20 mouse cellular contexts compared by ENCODE assay signal in the genomic region with DNA sequence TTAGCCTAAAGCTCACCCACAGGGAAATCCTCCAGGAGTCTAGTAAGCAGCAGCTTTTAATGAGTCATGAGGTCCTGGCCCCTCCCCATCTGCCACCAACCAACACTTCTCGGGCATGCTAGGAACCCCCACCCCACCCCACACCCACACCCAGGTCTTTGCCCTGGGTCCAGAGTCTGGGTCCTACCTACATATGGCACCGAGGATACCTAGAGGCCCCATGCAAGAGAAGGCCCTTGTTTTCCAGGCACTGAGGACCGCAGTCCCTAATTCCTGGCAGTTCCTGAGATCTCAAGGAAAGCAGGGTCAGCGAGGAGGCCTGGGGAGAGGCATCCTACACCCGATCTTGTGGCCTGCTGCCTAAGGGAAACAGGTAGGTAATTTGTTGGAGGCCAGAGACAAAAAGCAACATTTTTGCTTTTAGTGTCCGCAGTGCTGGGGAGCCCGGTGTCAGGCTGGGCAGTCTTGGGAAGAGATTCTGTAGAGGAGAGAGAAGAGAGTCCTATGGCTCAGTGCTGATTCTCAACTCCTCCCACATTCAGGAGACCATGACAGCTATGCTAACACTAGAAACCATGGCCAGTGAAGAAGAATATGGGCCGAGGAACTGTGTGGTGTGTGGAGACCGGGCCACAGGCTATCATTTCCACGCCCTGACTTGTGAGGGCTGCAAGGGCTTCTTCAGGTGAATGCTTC. TPM values are rescaled to one million over a fixed set of nuclear protein-coding genes. Genes with fewer than 3 reads are reported as not detected.
DNase-seq lines count a peak whose midpoint lies in the region; ATAC-seq and TF ChIP-seq lines count a peak whose summit lies in the region.
"Had no signal": no experiment of that assay in that cellular context is flagged by ENCODE, and none has a peak within 500 bp of the region (broad histone marks: within the 10 kb centered on the region; RNA-seq: fewer than 3 reads in every experiment).

Gene Nr1i3, plus strand, starts transcription at position 170 of the 696 bp plus-strand sequence.

- DNase-seq in kidney, postnatal 10 days, result no peak
- DNase-seq in liver, postnatal 0 days, result peak; percentile 68
- DNase-seq in liver, embryonic 11.5 days (ENCODE audit: low spot score), result no peak
- peak; percentile 29 for DNase-seq in large intestine, adult 2 months (ENCODE audit: low read depth, low spot score)
- no peak for DNase-seq in cerebellum, adult 9-11 months
- no peak for DNase-seq in gastrocnemius, postnatal 10 days
- DNase-seq: adrenal gland, postnatal 25 days; cerebellum, adult 8-10 months; gastrocnemius, postnatal 25 days; kidney, adult 11 months; left cerebral cortex, postnatal 4 days; lung, embryonic 14.5 days had no signal

- WGBS in kidney, embryonic 14.5 days, result 74% methylated on average over 10 of the region's 10 CpGs
- WGBS in liver, postnatal 0 days (ENCODE audit: insufficient replicate concordance), result 71% methylated on average over 10 of the region's 10 CpGs
- 75% methylated on average over 10 of the region's 10 CpGs for WGBS in liver, embryonic 11.5 days
- WGBS in large intestine, adult 2 months, result 54% methylated on average over 10 of the region's 10 CpGs

- 0 out of 2 replicates have a peak, but pooled peaks have one; percentile 28 for ATAC-seq in kidney, embryonic 14.5 days (ENCODE audit: low FRiP score, low TSS enrichment)
- peak; percentile 92 for ATAC-seq in liver, postnatal 0 days
- ATAC-seq in liver, embryonic 11.5 days (replicated peaks; ENCODE audit: low FRiP score), result no peak
- ATAC-seq: forebrain, embryonic 16.5 days; midbrain, embryonic 13.5 days had no signal

- peak; percentile 39; the same call in 1 of the 2 replicates for TF ChIP-seq EP300 in liver, postnatal 0 days (IDR thresholded peaks at IDR 0.05; ENCODE audit: low read depth)

- H3K27me3 ChIP-seq in kidney, embryonic 14.5 days (ENCODE audit: control insufficient read depth, insufficient read depth, low read length), result no peaks in the 10 kb centered on the region
- no peaks in the 10 kb centered on the region for H3K27me3 ChIP-seq in liver, postnatal 0 days (ENCODE audit: insufficient read depth, low read length)
- peaks cover 2% of the 10 kb centered on the region; the same call in 1 of the 2 replicates for H3K27me3 ChIP-seq in liver, embryonic 11.5 days (replicated peaks; ENCODE audit: control insufficient read depth, insufficient read depth, low read length)
- H3K27me3 ChIP-seq: embryonic facial prominence, embryonic 15.5 days; hindbrain, embryonic 15.5 days; limb, embryonic 15.5 days; midbrain, embryonic 13.5 days had no signal

- TF ChIP-seq CTCF in liver, postnatal 0 days (IDR thresholded peaks at IDR 0.05; ENCODE audit: low read depth), result no peak

- H3K36me3 ChIP-seq in kidney, embryonic 14.5 days (ENCODE audit: control insufficient read depth, insufficient read depth, low read length), result peaks cover 6% of the 10 kb centered on the region; the same call in 1 of the 2 replicates
- H3K36me3 ChIP-seq in liver, postnatal 0 days (replicated peaks; ENCODE audit: insufficient read depth, low read length), result peaks cover 8% of the 10 kb centered on the region
- H3K36me3 ChIP-seq in liver, embryonic 11.5 days (ENCODE audit: control insufficient read depth, insufficient read depth, low read length), result no peaks in the 10 kb centered on the region

- no peak within 1 kb of the TSS for H3K4me2 ChIP-seq in kidney, embryonic 14.5 days (replicated peaks; ENCODE audit: low read depth, low read length)
- peak within 1 kb of the TSS; percentile 63 for H3K4me2 ChIP-seq in liver, postnatal 0 days (ENCODE audit: low read depth, low read length)
- no peak within 1 kb of the TSS for H3K4me2 ChIP-seq in liver, embryonic 11.5 days
- H3K4me2 ChIP-seq: embryonic facial prominence, embryonic 15.5 days; heart, embryonic 11.5 days; hindbrain, embryonic 15.5 days; limb, embryonic 15.5 days; lung, embryonic 14.5 days; midbrain, embryonic 13.5 days had no signal

- no peaks in the 10 kb centered on the region for H3K4me1 ChIP-seq in kidney, embryonic 14.5 days (ENCODE audit: control insufficient read depth, insufficient read depth, low read length)
- H3K4me1 ChIP-seq in liver, postnatal 0 days (ENCODE audit: insufficient read depth), result peaks cover 12% of the 10 kb centered on the region
- H3K4me1 ChIP-seq in liver, embryonic 11.5 days (replicated peaks; ENCODE audit: control insufficient read depth, insufficient read depth, low read length), result peaks cover 7% of the 10 kb centered on the region; the same call in 1 of the 2 replicates
- H3K4me1 ChIP-seq: embryonic facial prominence, embryonic 15.5 days; hindbrain, embryonic 15.5 days; limb, embryonic 15.5 days; midbrain, embryonic 13.5 days had no signal

- H3K27ac ChIP-seq in kidney, embryonic 14.5 days (ENCODE audit: low read depth, low read length), result no peak within 1 kb of the TSS
- H3K27ac ChIP-seq in liver, postnatal 0 days (ENCODE audit: low read depth), result peak within 1 kb of the TSS; percentile 93
- no peak within 1 kb of the TSS for H3K27ac ChIP-seq in liver, embryonic 11.5 days (ENCODE audit: low read depth, low read length)
- H3K27ac ChIP-seq: embryonic facial prominence, embryonic 15.5 days; hindbrain, embryonic 15.5 days; limb, embryonic 15.5 days; midbrain, embryonic 13.5 days had no signal

- H3K9me3 ChIP-seq in kidney, embryonic 14.5 days (ENCODE audit: control insufficient read depth, low read length), result no peaks in the 10 kb centered on the region
- H3K9me3 ChIP-seq in liver, postnatal 0 days (ENCODE audit: low read length), result no peaks in the 10 kb centered on the region
- H3K9me3 ChIP-seq in liver, embryonic 11.5 days (ENCODE audit: control insufficient read depth, low read length), result no peaks in the 10 kb centered on the region
- H3K9me3 ChIP-seq: embryonic facial prominence, embryonic 15.5 days; hindbrain, embryonic 15.5 days; limb, embryonic 15.5 days; midbrain, embryonic 13.5 days had no signal

- no peak within 1 kb of the TSS for H3K4me3 ChIP-seq in kidney, embryonic 14.5 days (ENCODE audit: low read length)
- H3K4me3 ChIP-seq in liver, postnatal 0 days (ENCODE audit: low read depth, low read length), result peak within 1 kb of the TSS; percentile 34
- H3K4me3 ChIP-seq in liver, embryonic 11.5 days (ENCODE audit: low read depth, low read length), result no peak within 1 kb of the TSS
- H3K4me3 ChIP-seq: embryonic facial prominence, embryonic 15.5 days; hindbrain, embryonic 15.5 days; limb, embryonic 15.5 days; midbrain, embryonic 13.5 days had no signal

- no peak within 1 kb of the TSS for H3K9ac ChIP-seq in kidney, embryonic 14.5 days (ENCODE audit: low read depth, low read length)
- peak within 1 kb of the TSS; percentile 55 for H3K9ac ChIP-seq in liver, postnatal 0 days (replicated peaks)
- H3K9ac ChIP-seq in liver, embryonic 11.5 days (ENCODE audit: low read depth, low read length), result no peak within 1 kb of the TSS
- H3K9ac ChIP-seq: embryonic facial prominence, embryonic 15.5 days; hindbrain, embryonic 15.5 days; limb, embryonic 15.5 days; lung, embryonic 14.5 days; midbrain, embryonic 13.5 days had no signal

RNA-seq across cellular contexts. Expression of gene Nr1i3, which starts in this region (rescaled TPM):
- polyA plus RNA-seq in kidney, embryonic 14.5 days (2014; fragmentation: Nextera tagmentation; extraction: Ambion mirVana), result 0.24 and 0.27 TPM in 2 replicates
- polyA plus RNA-seq in liver, postnatal 0 days (2015; fragmentation: Nextera tagmentation; extraction: Ambion mirVana), result 49.6 and 53.1 TPM in 2 replicates
- polyA plus RNA-seq in liver, embryonic 11.5 days (2014; fragmentation: Nextera tagmentation; extraction: Ambion mirVana), result 0.16 TPM in 2 replicates
- 3.8 and 22.7 TPM in 2 replicates for polyA plus RNA-seq in large intestine, adult 2 months (2012; rRNA removed)
- not detected for total RNA-seq in gastrocnemius, postnatal 10 days (2021)
- total RNA-seq: adrenal gland, postnatal 25 days; gastrocnemius, postnatal 25 days; left cerebral cortex, postnatal 4 days had no signal
- polyA plus RNA-seq: neural tube, embryonic 11.5 days had no signal

Comparison
In these comparisons a context has a peak if more than half of its experiments do, and no peak if none do; other contexts are left out.
1. DNase-seq: peak in liver, postnatal 0 days (single experiment) and large intestine, adult 2 months (single experiment); none in kidney, postnatal 10 days (single experiment), liver, embryonic 11.5 days (single experiment), cerebellum, adult 9-11 months (single experiment) and gastrocnemius, postnatal 10 days (single experiment).
2. Peak in ATAC-seq in kidney, embryonic 14.5 days; RNA of the gene not detected or under 1 TPM.